Mouse (Mus musculus) left cerebral cortex, adult 6 months (tissue): Measurements from ENCODE around the gene Trpm8. TPM values are rescaled to one million over a fixed set of nuclear protein-coding genes. Genes with fewer than 3 reads are reported as not detected.

Experiments used
- long read RNA-seq, 2 experiments: library from polyadenylated mRNA; unstranded; transcript quantifications; one replicate each; pipeline ENCODE4 v2.0.0; 2019 to 2020
- polyA plus RNA-seq: library from polyadenylated mRNA; unstranded; fragments of <200 nt; fragmentation: Nextera tagmentation; gene quantifications from 2 replicates; pipeline ENCODE4 v1.2.3, GENCODE M21; 2021

The Trpm8 gene
- not detected in 2 replicates for polyA plus RNA-seq
- long read RNA-seq, experiment 1, result 0 reads
- long read RNA-seq, experiment 2, result 0 reads

DNA sequence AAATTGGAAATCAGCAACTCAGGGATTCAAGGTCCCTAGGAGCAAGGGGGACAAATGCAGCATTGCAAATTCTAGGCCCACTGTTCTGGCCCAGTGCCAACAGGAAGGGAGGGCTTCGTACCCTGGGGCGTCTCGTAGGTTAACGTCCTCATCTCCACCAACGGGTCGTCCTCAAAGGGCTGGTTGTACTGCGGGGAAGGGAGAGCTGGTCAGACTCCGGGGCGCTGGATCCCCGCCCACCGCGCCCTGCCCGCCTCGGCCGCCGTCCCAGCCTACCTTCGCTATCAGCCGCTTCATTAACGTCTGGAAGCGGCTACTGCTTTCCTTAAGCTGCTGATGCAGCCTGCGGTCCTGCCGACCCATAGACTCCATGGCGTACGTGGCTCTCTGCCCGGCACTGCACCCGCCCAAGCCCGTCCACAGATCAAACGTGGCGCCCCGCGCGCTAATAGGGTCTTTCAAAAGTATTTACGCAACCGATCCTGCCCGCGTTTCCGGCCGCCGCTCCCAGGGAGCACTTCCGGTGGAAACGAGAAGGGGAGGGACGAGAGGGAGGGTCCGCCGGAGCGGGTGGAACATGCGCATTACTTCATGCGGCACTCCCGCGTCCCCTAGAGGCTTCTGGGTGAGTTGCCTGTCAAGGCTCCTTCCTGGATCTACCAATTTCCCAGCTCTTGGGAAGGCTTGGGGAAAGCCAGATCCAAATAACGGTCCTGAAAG is at the start of gene Trpm8, which contains the start of gene Hjurp:
Gene Trpm8, plus strand, starts transcription at position 564 of the 720 bp plus-strand sequence.
Gene Hjurp, minus strand, starts transcription at position 536 of the 720 bp plus-strand sequence.

DNA sequence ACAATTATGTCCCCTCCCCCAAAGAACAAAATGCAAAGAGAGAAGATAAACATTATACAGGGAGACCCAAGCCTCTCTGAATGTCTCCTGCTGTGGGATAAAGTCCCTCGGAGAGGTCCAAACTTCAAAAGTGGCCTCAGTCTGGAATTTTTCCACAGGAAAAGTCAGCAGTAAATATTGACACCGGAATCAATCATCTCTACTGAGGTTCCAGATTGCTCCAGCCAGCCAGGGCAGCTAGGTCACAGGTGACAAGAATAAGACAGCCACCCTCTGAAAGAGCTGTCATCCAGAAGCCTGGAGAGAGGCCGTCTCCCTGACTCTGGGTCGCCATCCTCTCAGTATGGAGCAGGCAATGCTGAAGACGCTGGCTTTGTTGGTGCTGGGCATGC is 129.3 kb downstream of the Trpm8 start, which contains the start of gene Spp2:
Gene Spp2, plus strand, starts transcription at position 155 of the 392 bp plus-strand sequence.

Other genes starting within 250 kb of the Trpm8 start
- gene Ugt1a10, start 222.3 kb upstream of the Trpm8 start, polyA plus RNA-seq, result not detected in 2 replicates
- gene Ugt1a9, start 206.9 kb upstream of the Trpm8 start, polyA plus RNA-seq, result not detected in 2 replicates
- gene Ugt1a8, start 189.8 kb upstream of the Trpm8 start, polyA plus RNA-seq, result not detected in 2 replicates
- gene Ugt1a7c, start 182.6 kb upstream of the Trpm8 start, polyA plus RNA-seq, result 0.77 and 1.0 TPM in 2 replicates
- not detected in 2 replicates for gene Ugt1a6b, start 174.4 kb upstream of the Trpm8 start, polyA plus RNA-seq
- 2.2 and 3.1 TPM in 2 replicates for gene Ugt1a6a, start 142.9 kb upstream of the Trpm8 start, polyA plus RNA-seq
- gene Ugt1a5, start 111.6 kb upstream of the Trpm8 start, polyA plus RNA-seq, result not detected in 2 replicates
- gene Ugt1a2, start 77.1 kb upstream of the Trpm8 start, polyA plus RNA-seq, result not detected in 2 replicates
- gene Dnajb3, start 71.9 kb upstream of the Trpm8 start, polyA plus RNA-seq, result 4.3 and 5.6 TPM in 2 replicates
- gene Ugt1a1, start 65.7 kb upstream of the Trpm8 start, polyA plus RNA-seq, result not detected in 2 replicates
- gene Mroh2a, start 50.7 kb upstream of the Trpm8 start, polyA plus RNA-seq, result 0.21 and 0.22 TPM in 2 replicates
- 8.2 and 10.4 TPM in 2 replicates for gene Hjurp, start within 50 bp of the Trpm8 start, polyA plus RNA-seq
- gene Spp2, start 129.3 kb downstream of the Trpm8 start, polyA plus RNA-seq, result 0.29 and 0.50 TPM in 2 replicates
- 0.13 TPM in 2 replicates for gene Glrp1, start 232.4 kb downstream of the Trpm8 start, polyA plus RNA-seq